Mouse (Mus musculus) kidney, embryonic 15.5 days (tissue): Measurements from ENCODE around the gene Glra4. TPM values are rescaled to one million over a fixed set of nuclear protein-coding genes. Genes with fewer than 3 reads are reported as not detected.

Source experiments
- ATAC-seq: fragments of 200-750 bp; cut with Nextera tagmentation; replicated peaks from 2 replicates; pipeline ENCODE4 v1.8.0; 2017; ENCODE audit warnings: moderate TSS enrichment; ENCODE audit not compliant: low FRiP score
- H3K27ac ChIP-seq: fragments of 300-500 bp; sonication (generic); 2 replicates; pipeline ENCODE4 v1.5.1; 2015; ENCODE audit warnings: mild to moderate bottlenecking, inconsistent platforms
- H3K27me3 ChIP-seq: fragments of 300-500 bp; sonication (generic); 2 replicates; pipeline ENCODE4 v1.6.1; 2015; ENCODE audit warnings: inconsistent platforms
- H3K36me3 ChIP-seq: fragments of 300-500 bp; sonication (generic); 2 replicates; pipeline ENCODE4 v1.6.1; 2015; ENCODE audit warnings: inconsistent platforms
- H3K4me1 ChIP-seq: fragments of 300-500 bp; sonication (generic); 2 replicates; pipeline ENCODE4 v1.6.1; 2015; ENCODE audit warnings: inconsistent platforms
- H3K4me2 ChIP-seq: fragments of 300-500 bp; sonication (generic); 2 replicates; pipeline ENCODE4 v1.6.1; 2015; ENCODE audit warnings: moderate library complexity, mild to moderate bottlenecking, inconsistent platforms
- H3K4me3 ChIP-seq: fragments of 300-500 bp; sonication (generic); replicated peaks from 2 replicates; pipeline ENCODE4 v1.5.1; 2015; ENCODE audit warnings: mild to moderate bottlenecking, inconsistent platforms
- H3K9ac ChIP-seq: fragments of 300-500 bp; sonication (generic); 2 replicates; pipeline ENCODE4 v1.6.1; 2015; ENCODE audit warnings: mild to moderate bottlenecking, inconsistent platforms
- H3K9me3 ChIP-seq: fragments of 300-500 bp; sonication (generic); replicated peaks from 2 replicates; pipeline ENCODE4 v1.6.1; 2016; ENCODE audit warnings: inconsistent platforms
- WGBS: fragments of 180-500 bp; shearing (Covaris S2); methylation state at CpG from one replicate; pipeline ENCODE4 v1.1.7; 2015; ENCODE audit warnings: mixed read lengths; 5-methylcytosine and 5-hydroxymethylcytosine counted together
- polyA plus RNA-seq: library from polyadenylated mRNA; unstranded; fragments of >200 nt; fragmentation: Nextera tagmentation; extraction: Ambion mirVana; gene quantifications from 2 replicates; pipeline ENCODE4 v1.2.1, GENCODE M21; 2015

The Glra4 gene
- polyA plus RNA-seq, 1 experiment from 2014 or later = not detected

GRCm38 (mm10) chrX:136755464-136755863, 24.5 kb downstream of the Glra4 start:
- H3K9ac ChIP-seq = no peak overlapping the region
- H3K27me3 ChIP-seq = peaks cover 16% of the 10 kb centered on the region
- no peaks in the 10 kb centered on the region for H3K9me3 ChIP-seq
- H3K4me2 ChIP-seq = no peak overlapping the region
- WGBS = 96% methylated on average over 3 of the region's 3 CpGs
- H3K4me1 ChIP-seq = no peaks in the 10 kb centered on the region
- H3K36me3 ChIP-seq = peaks cover 11% of the 10 kb centered on the region; the same call in 1 of the 2 replicates
- no peak overlapping the region for H3K27ac ChIP-seq
- no peak for ATAC-seq
- no peak overlapping the region for H3K4me3 ChIP-seq

- 91% methylated on average over 4 of the region's 4 CpGs for WGBS
- Histone ChIP-seq H3K27me3 (peaks cover 12% of the 10 kb centered on the region), H3K9me3 (no peaks in the 10 kb centered on the region), H3K36me3 (peaks cover 8% of the 10 kb centered on the region; the same call in 1 of the 2 replicates), H3K9ac (no peak overlapping the region), H3K4me2 (no peak overlapping the region), H3K4me3 (no peak overlapping the region), H3K27ac (no peak overlapping the region), H3K4me1 (no peaks in the 10 kb centered on the region)
- ATAC-seq = no peak
Observed at GRCm38 (mm10) chrX:136749329-136749728, 30.6 kb downstream of the Glra4 start.

- 61% methylated on average over 8 of the region's 8 CpGs for WGBS
- no peak for ATAC-seq
- no peaks in the 10 kb centered on the region for H3K36me3 ChIP-seq
- H3K4me1 ChIP-seq = no peaks in the 10 kb centered on the region
- peaks cover 3% of the 10 kb centered on the region; the same call in 1 of the 2 replicates for H3K27me3 ChIP-seq
- no peak overlapping the region for H3K4me2 ChIP-seq
- no peak overlapping the region for H3K4me3 ChIP-seq
- H3K9ac ChIP-seq = no peak overlapping the region
- no peak overlapping the region for H3K27ac ChIP-seq
- H3K9me3 ChIP-seq = no peaks in the 10 kb centered on the region
Observed at GRCm38 (mm10) chrX:136744663-136745062, 35.3 kb downstream of the Glra4 start.

- 87% methylated on average over 12 of the region's 12 CpGs for WGBS
- peak within 1 kb of the TSS; percentile 55 for H3K9ac ChIP-seq
Observed at GRCm38 (mm10) chrX:136743459-136743858, 36.5 kb downstream of the Glra4 start, which contains the start of gene Morf4l2. Gene Morf4l2, minus strand, starts transcription at chrX:136743690.

GRCm38 (mm10) chrX:136742661-136743103, 37.3 kb downstream of the Glra4 start:
- Histone ChIP-seq H3K4me3 (peak overlapping the region; percentile 59), H3K27me3 (no peaks in the 10 kb centered on the region; the same call in 1 of the 2 replicates), H3K9me3 (no peaks in the 10 kb centered on the region), H3K27ac (peak overlapping the region; percentile 93), H3K4me1 (peaks cover 7% of the 10 kb centered on the region; the same call in 1 of the 2 replicates), H3K4me2 (peak overlapping the region; percentile 55), H3K36me3 (0 out of 2 replicates have a peak, but pooled peaks cover 8% of the 10 kb centered on the region), H3K9ac (peak overlapping the region; percentile 55)
- WGBS = 25% methylated on average over 5 of the region's 5 CpGs
- ATAC-seq = no peak

More at GRCm38 (mm10) chrX:136743459-136743858, 36.5 kb downstream of the Glra4 start, which contains the start of gene Morf4l2:
- Histone ChIP-seq H3K27me3 (no peaks in the 10 kb centered on the region; the same call in 1 of the 2 replicates), H3K36me3 (0 out of 2 replicates have a peak, but pooled peaks cover 6% of the 10 kb centered on the region), H3K4me2 (peak within 1 kb of the TSS; percentile 55), H3K4me3 (peak within 1 kb of the TSS; percentile 59), H3K4me1 (peaks cover 5% of the 10 kb centered on the region; the same call in 1 of the 2 replicates), H3K27ac (peak within 1 kb of the TSS; percentile 93), H3K9me3 (no peaks in the 10 kb centered on the region)
- ATAC-seq = no peak

- H3K4me2 ChIP-seq = peak overlapping the region; percentile 55
- ATAC-seq = no peak
- H3K36me3 ChIP-seq = 0 out of 2 replicates have a peak, but pooled peaks cover 8% of the 10 kb centered on the region
- H3K27ac ChIP-seq = peak overlapping the region; percentile 93
- H3K9ac ChIP-seq = peak overlapping the region; percentile 55
- 26% methylated on average over 10 of the region's 10 CpGs for WGBS
- peak overlapping the region; percentile 59 for H3K4me3 ChIP-seq
- H3K9me3 ChIP-seq = no peaks in the 10 kb centered on the region
- H3K27me3 ChIP-seq = no peaks in the 10 kb centered on the region; the same call in 1 of the 2 replicates
- peaks cover 7% of the 10 kb centered on the region; the same call in 1 of the 2 replicates for H3K4me1 ChIP-seq
Observed at GRCm38 (mm10) chrX:136742241-136742640, 37.7 kb downstream of the Glra4 start.

- Histone ChIP-seq H3K4me1 (peaks cover 7% of the 10 kb centered on the region; the same call in 1 of the 2 replicates), H3K9ac (peak overlapping the region; percentile 55), H3K4me2 (peak overlapping the region; percentile 55), H3K9me3 (no peaks in the 10 kb centered on the region), H3K36me3 (0 out of 2 replicates have a peak, but pooled peaks cover 8% of the 10 kb centered on the region), H3K4me3 (peak overlapping the region; percentile 59), H3K27ac (peak overlapping the region; percentile 93), H3K27me3 (no peaks in the 10 kb centered on the region; the same call in 1 of the 2 replicates)
- WGBS = 27% methylated on average over 45 of the region's 46 CpGs
- peak; percentile 72 for ATAC-seq
Observed at GRCm38 (mm10) chrX:136741651-136742201, 38.2 kb downstream of the Glra4 start.

GRCm38 (mm10) chrX:136740791-136741650, 38.9 kb downstream of the Glra4 start:
- Histone ChIP-seq H3K4me3 (peak overlapping the region; percentile 59), H3K36me3 (peaks cover 10% of the 10 kb centered on the region; the same call in 1 of the 2 replicates), H3K4me2 (peak overlapping the region; percentile 61; the same call in 1 of the 2 replicates), H3K9ac (peak overlapping the region; percentile 55), H3K9me3 (no peaks in the 10 kb centered on the region), H3K27ac (peak overlapping the region; percentile 93), H3K27me3 (no peaks in the 10 kb centered on the region; the same call in 1 of the 2 replicates), H3K4me1 (peaks cover 7% of the 10 kb centered on the region; the same call in 1 of the 2 replicates)
- WGBS = 25% methylated on average over 39 of the region's 39 CpGs
- ATAC-seq = peak; percentile 99

GRCm38 (mm10) chrX:136740087-136740790, 39.7 kb downstream of the Glra4 start:
- WGBS = 23% methylated on average over 15 of the region's 15 CpGs
- peaks cover 14% of the 10 kb centered on the region; the same call in 1 of the 2 replicates for H3K36me3 ChIP-seq
- H3K4me2 ChIP-seq = peak overlapping the region; percentile 61

GRCm38 (mm10) chrX:136732016-136732415, 47.9 kb downstream of the Glra4 start:
- Histone ChIP-seq H3K9ac (no peak overlapping the region), H3K4me2 (no peak overlapping the region), H3K27me3 (no peaks in the 10 kb centered on the region), H3K36me3 (peaks cover 29% of the 10 kb centered on the region), H3K4me3 (no peak overlapping the region), H3K27ac (no peak overlapping the region), H3K9me3 (no peaks in the 10 kb centered on the region), H3K4me1 (no peaks in the 10 kb centered on the region)
- 82% methylated on average over 4 of the region's 4 CpGs for WGBS
- no peak for ATAC-seq

More at GRCm38 (mm10) chrX:136740087-136740790, 39.7 kb downstream of the Glra4 start:
- H3K4me1 ChIP-seq = peaks cover 7% of the 10 kb centered on the region; the same call in 1 of the 2 replicates
- no peaks in the 10 kb centered on the region for H3K9me3 ChIP-seq
- ATAC-seq = no peak
- no peaks in the 10 kb centered on the region for H3K27me3 ChIP-seq
- H3K9ac ChIP-seq = peak overlapping the region; percentile 55
- peak overlapping the region; percentile 59 for H3K4me3 ChIP-seq
- peak overlapping the region; percentile 90; the same call in 1 of the 2 replicates for H3K27ac ChIP-seq
